Mouse (Mus musculus) hindbrain, postnatal 0 days (tissue): ENCODE results near the gene Gm2056. TPM values are rescaled to one million over a fixed set of nuclear protein-coding genes. Genes with fewer than 3 reads are reported as not detected.

Experiments
- polyA plus RNA-seq: library from polyadenylated mRNA; unstranded; fragments of >200 nt; fragmentation: Nextera tagmentation; extraction: Ambion mirVana; gene quantifications from 2 replicates; pipeline ENCODE4 v1.2.1, GENCODE M21; 2015
- total RNA-seq: library from RNA; depleted of rRNA; stranded (reverse); fragments of >200 nt; gene quantifications from 2 replicates; pipeline ENCODE4 v1.2.3, GENCODE M21; 2014; rRNA removed

Gene Gm2056
- total and polyA plus RNA-seq, 2 experiments from 2014 or later, result not detected

Other genes starting within 250 kb of the Gm2056 start
- gene Gm21936, start 231.5 kb upstream of the Gm2056 start, total RNA-seq, result not detected in 2 replicates
- gene Gm21936, start 231.5 kb upstream of the Gm2056 start, polyA plus RNA-seq, result not detected in 2 replicates
- gene BB287469, start 210.4 kb upstream of the Gm2056 start, total RNA-seq, result not detected in 2 replicates
- gene BB287469, start 210.4 kb upstream of the Gm2056 start, polyA plus RNA-seq, result not detected in 2 replicates
- not detected in 2 replicates for gene Gm2001, start 184.7 kb upstream of the Gm2056 start, total RNA-seq
- not detected in 2 replicates for gene Gm2001, start 184.7 kb upstream of the Gm2056 start, polyA plus RNA-seq
- not detected in 2 replicates for gene Gm2016, start 152.9 kb upstream of the Gm2056 start, total RNA-seq
- not detected in 2 replicates for gene Gm2016, start 152.9 kb upstream of the Gm2056 start, polyA plus RNA-seq
- not detected in 2 replicates for gene Gm2022, start 131.6 kb upstream of the Gm2056 start, total RNA-seq
- not detected in 2 replicates for gene Gm2022, start 131.6 kb upstream of the Gm2056 start, polyA plus RNA-seq
- gene Gm2035, start 107.1 kb upstream of the Gm2056 start, total RNA-seq, result not detected in 2 replicates
- not detected in 2 replicates for gene Gm2035, start 107.1 kb upstream of the Gm2056 start, polyA plus RNA-seq
- not detected in 2 replicates for gene Gm2042, start 72.9 kb upstream of the Gm2056 start, total RNA-seq
- not detected in 2 replicates for gene Gm2042, start 72.9 kb upstream of the Gm2056 start, polyA plus RNA-seq
- gene Gm2075, start 15.2 kb upstream of the Gm2056 start, total RNA-seq, result not detected in 2 replicates
- gene Gm2075, start 15.2 kb upstream of the Gm2056 start, polyA plus RNA-seq, result not detected in 2 replicates
- not detected in 2 replicates for gene Gm6803, start 8.2 kb upstream of the Gm2056 start, total RNA-seq
- not detected in 2 replicates for gene Gm6803, start 8.2 kb upstream of the Gm2056 start, polyA plus RNA-seq
- not detected in 2 replicates for gene Gm16368, start 56.7 kb downstream of the Gm2056 start, total RNA-seq
- gene Gm16368, start 56.7 kb downstream of the Gm2056 start, polyA plus RNA-seq, result not detected in 2 replicates
- gene Gm10436, start 155.1 kb downstream of the Gm2056 start, total RNA-seq, result not detected in 2 replicates
- gene Gm10436, start 155.1 kb downstream of the Gm2056 start, polyA plus RNA-seq, result not detected in 2 replicates
- gene Gm8332, start 223.1 kb downstream of the Gm2056 start, total RNA-seq, result not detected in 2 replicates
- not detected in 2 replicates for gene Gm8332, start 223.1 kb downstream of the Gm2056 start, polyA plus RNA-seq
- not detected in 2 replicates for gene Gm5662, start 247.5 kb downstream of the Gm2056 start, total RNA-seq
- not detected in 2 replicates for gene Gm5662, start 247.5 kb downstream of the Gm2056 start, polyA plus RNA-seq